Mouse (Mus musculus) testis, adult 2 months (tissue): ENCODE results near the gene Ccl9. TPM values are rescaled to one million over a fixed set of nuclear protein-coding genes. Genes with fewer than 3 reads are reported as not detected.

Experiments used
- H3K27ac ChIP-seq: fragments of 200-500 bp; 2 replicates; pipeline ENCODE4 v1.5.1; 2012; ENCODE audit warnings: low read depth, low read length; ENCODE audit not compliant: control insufficient read depth, insufficient read depth
- H3K27me3 ChIP-seq: fragments of 200-500 bp; 2 replicates; pipeline ENCODE4 v1.6.1; 2012; ENCODE audit warnings: mild to moderate bottlenecking, low read length, moderate library complexity; ENCODE audit not compliant: control insufficient read depth, insufficient read depth
- H3K36me3 ChIP-seq: fragments of 200-500 bp; 2 replicates; pipeline ENCODE4 v1.6.1; 2012; ENCODE audit warnings: mild to moderate bottlenecking, low read length; ENCODE audit not compliant: control insufficient read depth, insufficient read depth
- H3K4me1 ChIP-seq: fragments of 200-500 bp; 2 replicates; pipeline ENCODE4 v1.6.1; 2012; ENCODE audit warnings: low read length; ENCODE audit not compliant: control insufficient read depth, insufficient read depth
- H3K4me3 ChIP-seq: fragments of 200-500 bp; 2 replicates; pipeline ENCODE4 v1.5.1; 2012; ENCODE audit warnings: low read depth, mild to moderate bottlenecking, low read length, moderate library complexity, mixed read lengths; ENCODE audit not compliant: control insufficient read depth
- CTCF ChIP-seq: fragments of 200-500 bp; IDR thresholded peaks from 2 replicates; pipeline ENCODE4 v1.5.1; 2012; ENCODE audit warnings: low read depth, mild to moderate bottlenecking, inconsistent platforms, low read length, moderate library complexity; ENCODE audit not compliant: control insufficient read depth, insufficient read depth, insufficient replicate concordance
- POLR2A ChIP-seq: fragments of 200-500 bp; IDR thresholded peaks from 2 replicates; pipeline ENCODE4 v1.6.1; 2012; ENCODE audit warnings: low read depth, mild to moderate bottlenecking, inconsistent platforms, low read length, moderate library complexity; ENCODE audit not compliant: control insufficient read depth
- polyA plus RNA-seq: library from polyadenylated mRNA; depleted of rRNA; stranded (reverse); fragments of >200 nt; gene quantifications from 2 replicates; pipeline ENCODE4 v1.2.3, GENCODE M21; 2012

Ccl9 gene
- polyA plus RNA-seq, 1 experiment: 0.14 TPM

DNA sequence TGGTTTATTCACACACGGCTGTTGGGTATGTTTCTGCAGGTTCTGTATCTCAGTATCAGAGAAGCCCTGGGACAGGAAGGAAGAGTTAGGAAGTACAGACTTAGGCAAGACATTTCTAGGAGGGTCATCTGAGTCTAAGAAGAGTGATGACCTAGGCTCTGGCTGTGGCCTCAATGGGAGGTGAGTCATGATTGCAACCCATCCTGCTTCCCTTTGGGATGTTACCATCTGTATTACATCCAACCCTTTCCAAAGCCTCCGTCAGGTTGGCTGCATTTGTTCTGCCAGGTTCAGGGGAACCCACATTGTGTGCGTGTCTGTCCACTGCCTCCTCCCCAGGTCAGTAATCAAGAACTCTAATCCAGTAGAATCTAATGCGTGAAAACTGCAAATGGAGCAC, 26.3 kb upstream of the Ccl9 start:
- Histone ChIP-seq H3K27ac (no peak overlapping the region), H3K4me1 (no peaks in the 10 kb centered on the region), H3K27me3 (no peaks in the 10 kb centered on the region), H3K36me3 (no peaks in the 10 kb centered on the region), H3K4me3 (no peak overlapping the region)
- TF ChIP-seq CTCF: no peak
- no peak for TF ChIP-seq POLR2A

GRCm38 (mm10) chr11:83603399-83603798, 25.0 kb upstream of the Ccl9 start:
- Histone ChIP-seq H3K27ac (no peak overlapping the region), H3K27me3 (no peaks in the 10 kb centered on the region), H3K4me3 (no peak overlapping the region), H3K36me3 (no peaks in the 10 kb centered on the region), H3K4me1 (no peaks in the 10 kb centered on the region)
- TF ChIP-seq POLR2A (no peak), CTCF (no peak)

GRCm38 (mm10) chr11:83600576-83600975, 22.1 kb upstream of the Ccl9 start:
- H3K27ac ChIP-seq: no peak overlapping the region
- TF ChIP-seq CTCF (no peak), POLR2A (no peak)
- no peak overlapping the region for H3K4me3 ChIP-seq
- no peaks in the 10 kb centered on the region for H3K4me1 ChIP-seq
- no peaks in the 10 kb centered on the region for H3K27me3 ChIP-seq
- H3K36me3 ChIP-seq: no peaks in the 10 kb centered on the region

GRCm38 (mm10) chr11:83598991-83599390, 20.6 kb upstream of the Ccl9 start:
- TF ChIP-seq CTCF (no peak), POLR2A (no peak)
- H3K27ac ChIP-seq: no peak overlapping the region
- H3K36me3 ChIP-seq: no peaks in the 10 kb centered on the region
- no peaks in the 10 kb centered on the region for H3K27me3 ChIP-seq
- no peak overlapping the region for H3K4me3 ChIP-seq
- no peaks in the 10 kb centered on the region for H3K4me1 ChIP-seq

GRCm38 (mm10) chr11:83598207-83598837, 19.9 kb upstream of the Ccl9 start:
- Histone ChIP-seq H3K4me1 (no peaks in the 10 kb centered on the region), H3K27ac (no peak overlapping the region), H3K4me3 (no peak overlapping the region), H3K36me3 (no peaks in the 10 kb centered on the region), H3K27me3 (no peaks in the 10 kb centered on the region)
- TF ChIP-seq CTCF (no peak), POLR2A (no peak)

- Histone ChIP-seq H3K4me3 (no peak overlapping the region), H3K27ac (no peak overlapping the region), H3K4me1 (no peaks in the 10 kb centered on the region), H3K36me3 (no peaks in the 10 kb centered on the region), H3K27me3 (no peaks in the 10 kb centered on the region)
- TF ChIP-seq POLR2A (no peak), CTCF (no peak)
These were observed 19.4 kb upstream of the Ccl9 start for GRCm38 (mm10) chr11:83597796-83598195.

DNA sequence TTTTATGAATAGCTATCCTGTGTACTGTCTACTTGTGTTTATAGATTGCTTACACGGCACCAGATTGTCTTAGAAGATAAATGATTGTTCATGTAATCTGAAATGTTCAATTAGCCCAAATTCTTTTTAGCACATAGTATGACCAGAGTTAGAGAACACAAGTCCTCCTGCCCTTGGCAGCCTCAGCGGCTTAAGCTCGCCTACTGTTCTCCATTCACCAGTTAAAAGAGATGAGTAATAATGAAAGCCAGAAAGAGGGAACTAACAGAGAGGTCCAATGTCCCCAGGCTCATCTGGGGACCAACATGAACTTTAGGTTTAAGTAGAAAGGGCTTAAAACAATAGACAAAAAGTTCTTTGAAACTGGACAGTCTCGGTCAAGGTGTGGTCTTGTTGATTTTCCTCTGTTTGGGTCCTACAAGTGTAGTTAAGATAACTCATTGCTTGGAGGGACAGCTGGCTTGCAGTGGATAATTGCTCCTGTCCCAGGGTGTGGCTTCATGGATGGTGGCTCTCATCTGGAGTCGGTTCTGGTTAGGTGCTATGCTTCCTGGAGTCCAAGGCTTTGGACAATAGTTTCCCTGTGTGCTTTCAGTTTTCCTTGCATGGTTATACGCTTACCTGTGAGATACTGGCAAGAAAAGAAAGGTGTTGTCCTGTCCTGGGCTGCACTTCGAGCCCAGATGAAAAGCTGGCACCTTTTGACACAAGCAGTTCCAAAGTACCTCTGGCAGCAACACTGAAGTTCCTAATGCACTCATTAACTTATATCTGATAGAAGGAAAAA, 17.4 kb upstream of the Ccl9 start:
- H3K36me3 ChIP-seq: no peaks in the 10 kb centered on the region
- TF ChIP-seq CTCF: no peak
- no peak for TF ChIP-seq POLR2A
- H3K4me3 ChIP-seq: no peak overlapping the region
- H3K27me3 ChIP-seq: no peaks in the 10 kb centered on the region
- H3K27ac ChIP-seq: no peak overlapping the region
- no peaks in the 10 kb centered on the region for H3K4me1 ChIP-seq

- Histone ChIP-seq H3K4me1 (no peaks in the 10 kb centered on the region), H3K27ac (no peak overlapping the region), H3K36me3 (no peaks in the 10 kb centered on the region), H3K27me3 (no peaks in the 10 kb centered on the region), H3K4me3 (no peak overlapping the region)
- TF ChIP-seq POLR2A (no peak), CTCF (no peak)
These were observed 15.0 kb upstream of the Ccl9 start for GRCm38 (mm10) chr11:83593453-83593852.
